Mouse (Mus musculus) midbrain, embryonic 10.5 days (tissue): Measurements from ENCODE around the gene Ncoa5. TPM values are rescaled to one million over a fixed set of nuclear protein-coding genes. Genes with fewer than 3 reads are reported as not detected.

Experiments
- DNase-seq: peaks from one replicate; pipeline ENCODE4 v3.0.0-alpha.2; 2017; ENCODE audit warnings: low spot score
- H3K27ac ChIP-seq: fragments of 300-500 bp; sonication (generic); replicated peaks from 2 replicates; pipeline ENCODE4 v1.5.1; 2016; ENCODE audit warnings: mild to moderate bottlenecking
- H3K27me3 ChIP-seq: fragments of 300-500 bp; sonication (generic); 2 replicates; pipeline ENCODE4 v1.6.1; 2016; ENCODE audit warnings: low read depth, mild to moderate bottlenecking; ENCODE audit not compliant: poor library complexity, severe bottlenecking
- H3K36me3 ChIP-seq: fragments of 300-500 bp; sonication (generic); 2 replicates; pipeline ENCODE4 v1.6.1; 2016; ENCODE audit warnings: mild to moderate bottlenecking, moderate library complexity
- H3K4me1 ChIP-seq: fragments of 300-500 bp; sonication (generic); 2 replicates; pipeline ENCODE4 v1.6.1; 2016
- H3K4me3 ChIP-seq: fragments of 300-500 bp; sonication (generic); 2 replicates; pipeline ENCODE4 v1.5.1; 2016; ENCODE audit warnings: mild to moderate bottlenecking, moderate library complexity
- H3K9me3 ChIP-seq: fragments of 300-500 bp; sonication (generic); replicated peaks from 2 replicates; pipeline ENCODE4 v1.6.1; 2016; ENCODE audit warnings: mild to moderate bottlenecking
- WGBS: fragments of 180-500 bp; shearing (Covaris S2); methylation state at CpG from one replicate; pipeline ENCODE4 v1.1.7; 2016; 5-methylcytosine and 5-hydroxymethylcytosine counted together
- polyA plus RNA-seq: library from polyadenylated mRNA; unstranded; fragments of >200 nt; fragmentation: Nextera tagmentation; extraction: Ambion mirVana; gene quantifications from 2 replicates; pipeline ENCODE4 v1.2.1, GENCODE M21; 2016

Gene Ncoa5
- polyA plus RNA-seq, 1 experiment from 2014 or later = 95.1 TPM

DNA sequence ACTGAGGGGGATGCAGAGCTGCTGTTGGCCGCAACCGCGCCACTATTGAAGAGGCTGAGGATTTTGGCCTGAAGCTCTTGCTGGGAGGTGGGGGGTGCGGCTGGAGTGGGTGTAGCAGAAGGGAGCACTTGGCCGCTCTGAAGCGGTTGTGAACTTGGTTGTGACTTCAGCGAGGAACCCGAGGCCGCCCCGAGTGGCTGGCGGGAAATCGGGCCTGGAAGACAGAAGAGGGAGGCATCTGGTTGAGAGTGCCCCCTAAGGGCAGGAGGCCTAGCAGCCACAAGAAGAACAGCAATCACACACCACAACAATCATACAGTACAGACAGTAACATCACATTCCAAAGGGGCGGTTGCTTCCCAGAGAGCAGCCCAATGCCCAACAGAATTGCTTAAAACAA lies 32.7 kb downstream of the Ncoa5 start:
- no peak overlapping the region for H3K27ac ChIP-seq
- no peak overlapping the region for H3K4me3 ChIP-seq
- peaks cover 19% of the 10 kb centered on the region for H3K4me1 ChIP-seq
- H3K36me3 ChIP-seq = peaks cover 85% of the 10 kb centered on the region
- 92% methylated on average over 13 of the region's 13 CpGs for WGBS
- peaks cover 36% of the 10 kb centered on the region for H3K27me3 ChIP-seq
- H3K9me3 ChIP-seq = no peaks in the 10 kb centered on the region
- DNase-seq = peak; percentile 11

- 2% methylated on average over 52 of the region's 52 CpGs for whole genome bisulfite sequencing
- peak; percentile 29 for DNase-seq
- Histone ChIP-seq H3K4me1 (peaks cover 22% of the 10 kb centered on the region), H3K4me3 (peak overlapping the region; percentile 49), H3K36me3 (peaks cover 44% of the 10 kb centered on the region), H3K27me3 (peaks cover 67% of the 10 kb centered on the region), H3K9me3 (no peaks in the 10 kb centered on the region), H3K27ac (peak overlapping the region; percentile 28; the same call in 1 of the 2 replicates)
These were observed 36.8 kb downstream of the Ncoa5 start for GRCm38 (mm10) chr2:164997721-164998428.

DNA sequence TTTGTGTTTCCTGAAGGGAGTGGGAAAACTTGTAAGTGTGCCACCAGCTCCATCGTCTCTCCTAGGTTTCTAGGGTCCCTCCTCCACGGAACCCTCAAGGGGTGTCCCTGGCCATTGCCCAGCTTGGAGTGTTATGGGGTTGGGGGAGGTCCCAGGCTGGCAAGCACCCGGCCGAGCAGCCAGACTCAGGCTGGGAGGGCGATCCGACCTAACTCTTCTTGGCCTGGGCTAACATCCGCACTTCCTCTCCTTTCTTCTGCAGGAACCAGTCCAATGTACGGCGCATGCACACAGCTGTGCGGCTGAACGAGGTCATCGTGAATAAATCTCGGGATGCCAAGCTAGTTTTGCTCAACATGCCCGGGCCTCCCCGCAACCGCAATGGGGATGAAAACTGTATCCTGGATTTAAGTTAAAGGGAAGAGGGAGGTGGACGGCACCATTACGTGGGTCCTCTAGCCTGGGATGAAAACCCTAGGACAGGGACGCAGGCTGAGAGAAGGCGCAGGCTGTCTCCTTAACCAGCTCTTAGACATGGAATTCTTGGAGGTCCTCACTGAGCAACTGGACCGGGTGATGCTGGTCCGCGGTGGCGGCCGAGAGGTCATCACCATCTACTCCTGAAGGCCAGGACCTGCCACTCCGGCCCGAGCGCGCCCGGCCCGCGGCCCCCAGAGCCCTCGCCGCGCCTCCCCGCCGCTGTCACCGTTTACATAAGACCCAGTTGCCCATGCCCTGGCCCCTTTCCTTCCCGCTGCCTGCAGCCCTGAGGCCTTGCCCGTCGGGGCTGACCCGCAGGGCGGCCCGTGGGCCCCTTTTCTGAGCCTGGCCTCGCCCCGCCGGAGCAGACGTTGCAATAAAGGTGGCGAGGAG lies 37.6 kb downstream of the Ncoa5 start:
- Histone ChIP-seq H3K9me3 (no peaks in the 10 kb centered on the region), H3K27ac (peak overlapping the region; percentile 28; the same call in 1 of the 2 replicates), H3K4me1 (peaks cover 22% of the 10 kb centered on the region), H3K27me3 (peaks cover 67% of the 10 kb centered on the region), H3K36me3 (peaks cover 37% of the 10 kb centered on the region), H3K4me3 (peak overlapping the region; percentile 49)
- 10% methylated on average over 49 of the region's 49 CpGs for WGBS
- DNase-seq = peak; percentile 41

- Histone ChIP-seq H3K4me3 (no peak overlapping the region), H3K27me3 (peaks cover 67% of the 10 kb centered on the region), H3K36me3 (peaks cover 25% of the 10 kb centered on the region), H3K27ac (no peak overlapping the region), H3K9me3 (no peaks in the 10 kb centered on the region), H3K4me1 (peaks cover 27% of the 10 kb centered on the region)
- DNase-seq = no peak
- WGBS = 62% methylated on average over 11 of the region's 11 CpGs
These were observed 38.7 kb downstream of the Ncoa5 start for GRCm38 (mm10) chr2:164995976-164996375.

GRCm38 (mm10) chr2:164994659-164995428 lies 39.8 kb downstream of the Ncoa5 start:
- WGBS = 54% methylated on average over 21 of the region's 21 CpGs
- Histone ChIP-seq H3K9me3 (no peaks in the 10 kb centered on the region), H3K27ac (no peak overlapping the region), H3K27me3 (peaks cover 60% of the 10 kb centered on the region), H3K4me3 (no peak overlapping the region), H3K36me3 (peaks cover 14% of the 10 kb centered on the region), H3K4me1 (peaks cover 29% of the 10 kb centered on the region)
- no peak for DNase-seq

DNA sequence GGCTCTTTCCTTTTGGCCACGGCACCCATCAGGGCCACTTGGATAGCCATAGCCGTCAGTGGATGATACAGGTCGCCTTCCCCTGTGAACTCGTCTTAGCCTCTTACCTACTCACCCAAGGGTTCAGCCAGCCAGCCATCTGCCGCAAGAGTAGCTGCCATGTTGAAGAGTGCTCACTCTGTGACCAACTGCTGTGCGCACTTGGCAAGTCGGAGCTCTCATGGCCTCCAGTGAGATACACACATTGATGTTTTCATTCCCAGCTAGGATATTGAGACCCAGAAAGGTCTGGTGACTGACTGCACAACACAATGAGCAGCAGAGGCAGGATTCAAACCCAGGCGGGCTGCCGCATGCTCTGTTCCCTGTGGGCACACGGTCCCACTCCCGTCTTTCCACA lies 40.5 kb downstream of the Ncoa5 start:
- Histone ChIP-seq H3K36me3 (peaks cover 7% of the 10 kb centered on the region), H3K27me3 (peaks cover 53% of the 10 kb centered on the region), H3K9me3 (no peaks in the 10 kb centered on the region), H3K4me3 (no peak overlapping the region), H3K27ac (no peak overlapping the region), H3K4me1 (peaks cover 29% of the 10 kb centered on the region)
- no peak for DNase-seq
- 88% methylated on average over 11 of the region's 11 CpGs for WGBS

- no peak overlapping the region for H3K27ac ChIP-seq
- peaks cover 30% of the 10 kb centered on the region for H3K27me3 ChIP-seq
- peaks cover 15% of the 10 kb centered on the region for H3K4me1 ChIP-seq
- DNase-seq = no peak
- WGBS = 55% methylated on average over 10 of the region's 10 CpGs
- H3K36me3 ChIP-seq = no peaks in the 10 kb centered on the region
- H3K4me3 ChIP-seq = no peak overlapping the region
- no peaks in the 10 kb centered on the region for H3K9me3 ChIP-seq
These were observed 42.9 kb downstream of the Ncoa5 start for GRCm38 (mm10) chr2:164991808-164992207.

GRCm38 (mm10) chr2:164991111-164991510 lies 43.6 kb downstream of the Ncoa5 start:
- Histone ChIP-seq H3K4me3 (no peak overlapping the region), H3K9me3 (no peaks in the 10 kb centered on the region), H3K27ac (0 out of 2 replicates have a peak overlapping the region, but pooled peaks have one; percentile 17), H3K36me3 (no peaks in the 10 kb centered on the region), H3K4me1 (peaks cover 13% of the 10 kb centered on the region), H3K27me3 (peaks cover 28% of the 10 kb centered on the region)
- WGBS = 88% methylated on average over 3 of the region's 3 CpGs
- no peak for DNase-seq

DNA sequence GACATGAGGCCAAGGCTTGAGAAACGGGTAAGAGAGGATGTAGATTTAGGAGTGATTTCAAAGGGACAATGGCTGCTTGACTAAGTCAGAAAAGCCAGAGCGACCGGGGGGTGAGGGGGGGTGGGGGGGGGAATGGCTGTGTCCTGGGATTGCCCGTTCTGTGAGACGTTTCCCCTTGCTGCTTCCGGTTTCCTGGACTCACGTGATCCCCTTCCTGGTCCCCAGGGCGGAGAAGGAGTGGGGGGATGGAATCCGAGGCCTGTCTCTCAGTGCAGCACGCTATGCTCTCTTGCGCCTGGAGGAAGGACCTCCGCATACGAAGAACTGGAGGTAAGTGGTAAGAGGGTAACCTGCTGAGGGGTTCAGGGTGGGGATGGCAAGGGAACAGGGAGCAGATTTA lies 45.9 kb downstream of the Ncoa5 start:
- WGBS = 65% methylated on average over 13 of the region's 13 CpGs
- H3K27ac ChIP-seq = no peak overlapping the region; the same call in 1 of the 2 replicates
- H3K9me3 ChIP-seq = no peaks in the 10 kb centered on the region
- peaks cover 5% of the 10 kb centered on the region for H3K27me3 ChIP-seq
- H3K4me3 ChIP-seq = no peak overlapping the region
- DNase-seq = no peak
- no peaks in the 10 kb centered on the region for H3K36me3 ChIP-seq
- peaks cover 20% of the 10 kb centered on the region for H3K4me1 ChIP-seq

- no peak overlapping the region for H3K4me3 ChIP-seq
These were observed 48.2 kb downstream of the Ncoa5 start for GRCm38 (mm10) chr2:164986371-164987027.

GRCm38 (mm10) chr2:164985962-164986361 lies 48.7 kb downstream of the Ncoa5 start:
- WGBS = 89% methylated on average over 6 of the region's 6 CpGs
- Histone ChIP-seq H3K27me3 (peaks cover 15% of the 10 kb centered on the region), H3K36me3 (no peaks in the 10 kb centered on the region), H3K9me3 (no peaks in the 10 kb centered on the region), H3K4me1 (peaks cover 18% of the 10 kb centered on the region), H3K4me3 (no peak overlapping the region), H3K27ac (no peak overlapping the region)
- no peak for DNase-seq

More at GRCm38 (mm10) chr2:164986371-164987027, 48.2 kb downstream of the Ncoa5 start:
- Histone ChIP-seq H3K9me3 (no peaks in the 10 kb centered on the region), H3K27me3 (peaks cover 15% of the 10 kb centered on the region), H3K27ac (no peak overlapping the region), H3K4me1 (peaks cover 20% of the 10 kb centered on the region), H3K36me3 (no peaks in the 10 kb centered on the region)
- whole genome bisulfite sequencing = 81% methylated on average over 14 of the region's 14 CpGs
- no peak for DNase-seq

GRCm38 (mm10) chr2:164979749-164980148 lies 54.9 kb downstream of the Ncoa5 start:
- WGBS = 20% methylated on average over 7 of the region's 7 CpGs
- peak; percentile 55 for DNase-seq

More at GRCm38 (mm10) chr2:164979749-164980148, 54.9 kb downstream of the Ncoa5 start:
- no peak overlapping the region for H3K4me3 ChIP-seq
- peaks cover 21% of the 10 kb centered on the region for H3K4me1 ChIP-seq
- peaks cover 18% of the 10 kb centered on the region for H3K27me3 ChIP-seq
- H3K36me3 ChIP-seq = no peaks in the 10 kb centered on the region
- no peaks in the 10 kb centered on the region for H3K9me3 ChIP-seq
- H3K27ac ChIP-seq = no peak overlapping the region
